Mouse (Mus musculus) spleen, adult 2 months (tissue): ENCODE results near the gene Kcnh3.

Experiments used
- CTCF ChIP-seq: fragments of 200-500 bp; IDR thresholded peaks from 2 replicates; pipeline ENCODE4 v1.5.1; 2011; ENCODE audit warnings: mild to moderate bottlenecking, inconsistent platforms; ENCODE audit not compliant: insufficient read depth, insufficient read length, insufficient replicate concordance; ENCODE audit errors: extremely low read depth
- POLR2A ChIP-seq: fragments of 200-500 bp; IDR thresholded peaks from 2 replicates; pipeline ENCODE4 v1.6.1; 2011; ENCODE audit warnings: low read depth, low read length, inconsistent platforms

GRCm38 (mm10) chr15:99276095-99276494 lies 51.4 kb downstream of the Kcnh3 start:
- TF ChIP-seq CTCF (no peak), POLR2A (no peak)
